Mouse (Mus musculus) brain, adult 10 weeks (tissue): ENCODE measurements around the gene Mtcl1. TPM values are rescaled to one million over a fixed set of nuclear protein-coding genes. Genes with fewer than 3 reads are reported as not detected.

ENCODE experiments used
- polyA plus RNA-seq: library from polyadenylated mRNA; stranded (reverse); fragments of 350-450 nt; fragmentation: Illumina TruSeq; extraction: RNeasy Lipid Tissue Mini Kit (QIAGEN cat#74804); gene quantifications from one replicate; pipeline ENCODE4 v1.2.3, GENCODE M21; 2015; ENCODE audit warnings: low read depth, low replicate concordance

Mtcl1 gene
- polyA plus RNA-seq, result 39.3 TPM

DNA sequence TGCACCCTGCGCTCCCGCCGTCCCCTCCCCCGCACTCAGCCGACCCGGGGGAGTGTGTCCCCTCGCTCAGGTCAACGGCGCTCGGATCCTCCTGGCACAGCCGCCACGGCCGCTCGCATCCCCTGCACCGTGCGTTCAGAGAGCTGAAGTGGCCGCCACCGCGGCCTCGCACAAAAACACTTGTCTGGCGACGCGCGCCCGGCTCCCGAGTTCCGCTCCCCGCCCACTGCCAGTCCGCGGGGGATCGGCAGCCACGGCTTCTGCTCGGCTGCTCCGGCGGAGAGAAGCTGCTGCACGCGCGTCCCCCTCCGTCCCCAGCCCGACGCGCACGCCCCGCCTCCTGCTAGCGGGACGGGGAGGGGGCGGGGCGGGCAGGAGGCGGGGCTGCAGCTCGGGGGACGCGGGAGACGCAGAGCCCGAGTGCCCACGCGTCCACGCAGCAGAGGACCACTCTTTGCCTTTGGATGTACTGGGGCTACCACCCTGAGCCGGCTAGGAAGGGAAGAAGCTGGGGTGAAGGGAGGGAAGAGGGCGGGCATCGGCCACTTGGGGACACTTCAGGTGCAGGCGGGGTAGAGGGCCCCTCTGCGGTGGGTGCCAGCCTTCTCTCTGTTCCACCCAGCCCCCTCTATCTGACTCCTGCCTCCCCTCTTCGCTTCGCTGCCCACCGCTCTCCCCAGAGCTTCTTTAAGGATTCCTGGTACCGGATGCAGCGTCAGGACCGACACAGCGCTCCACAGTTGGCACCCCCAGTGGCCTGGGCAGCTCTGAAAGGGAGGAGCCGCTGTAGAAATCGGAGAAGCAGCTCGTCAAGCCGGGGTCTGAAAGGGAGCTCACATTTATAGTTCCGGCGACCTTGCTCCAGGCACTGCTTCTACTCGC is at the start of gene Mtcl1:
Gene Mtcl1, minus strand, starts transcription at position 291 of the 882 bp plus-strand sequence.

Other genes with a start within 250 kb of the Mtcl1 start
- gene Rab12, start 70.0 kb upstream of the Mtcl1 start, polyA plus RNA-seq, result 109 TPM
- gene Themis3, start 144.9 kb upstream of the Mtcl1 start, polyA plus RNA-seq, result not detected